Mouse (Mus musculus) ES-E14 (cell line): ENCODE results near the gene Plcb3.

Experiments
- HCFC1 ChIP-seq: IDR thresholded peaks from 2 replicates; pipeline ENCODE4 v1.6.1; 2012; ENCODE audit warnings: low read length, inconsistent platforms, borderline replicate concordance; ENCODE audit not compliant: insufficient read depth
- MAFK ChIP-seq: IDR thresholded peaks from 2 replicates; pipeline ENCODE4 v1.6.1; 2014; ENCODE audit warnings: mild to moderate bottlenecking, low read depth, low read length, inconsistent platforms; ENCODE audit not compliant: insufficient read depth
- ZC3H11A ChIP-seq: IDR thresholded peaks from 2 replicates; pipeline ENCODE4 v1.6.1; 2012; ENCODE audit warnings: low read depth, mild to moderate bottlenecking, inconsistent platforms, low read length, borderline replicate concordance
- ZNF384 ChIP-seq: IDR thresholded peaks from 2 replicates; pipeline ENCODE4 v1.6.1; 2012; ENCODE audit warnings: low read depth, low read length, inconsistent platforms

DNA sequence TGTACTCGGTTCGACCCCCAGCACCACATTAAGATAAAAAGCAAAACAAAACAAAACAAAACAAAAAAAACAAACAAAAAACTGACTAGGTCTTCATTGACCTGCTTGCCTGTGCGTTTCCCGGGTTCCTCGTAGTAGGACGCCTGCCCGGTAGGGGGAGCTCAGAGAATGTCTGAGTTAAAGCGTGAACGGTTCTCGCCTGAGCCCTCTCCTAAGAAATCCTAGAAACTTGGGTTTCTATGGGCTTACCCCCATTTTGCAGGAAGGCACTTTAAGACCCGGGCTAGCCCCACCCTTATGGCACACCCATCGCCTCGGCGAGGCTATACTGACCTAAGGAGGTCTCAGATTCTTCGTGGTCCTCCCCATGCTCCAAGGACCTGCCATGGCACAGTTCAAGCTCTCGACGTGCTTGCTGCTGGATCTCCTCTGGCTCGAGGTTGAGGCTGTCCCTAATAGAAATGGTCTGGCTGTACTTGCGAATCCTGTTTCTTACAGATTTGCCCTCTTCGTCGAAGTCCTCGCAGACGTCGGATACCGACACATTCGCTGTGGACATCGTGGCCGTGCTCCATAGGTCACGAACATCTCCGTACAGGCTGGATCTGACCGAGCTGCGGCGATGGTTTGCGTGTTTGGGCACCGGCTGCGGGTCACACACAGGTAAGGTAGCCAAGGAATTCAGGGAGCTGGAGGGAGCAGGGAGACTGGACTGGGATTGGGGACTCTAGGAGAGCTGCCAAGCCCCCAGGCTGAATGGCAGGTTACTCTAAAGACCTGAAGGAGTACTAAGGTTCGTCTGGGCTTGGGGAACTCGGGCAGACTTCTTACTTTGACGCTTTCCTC is 51.6 kb downstream of the Plcb3 start:
- no peak for TF ChIP-seq ZNF384
- TF ChIP-seq MAFK, result no peak
- no peak for TF ChIP-seq HCFC1
- 0 out of 2 replicates have a peak, but pooled peaks have one; percentile 15 for TF ChIP-seq ZC3H11A
